Mouse (Mus musculus): Measurements from ENCODE around the gene Hecw2.

Hecw2 gene

GRCm38 (mm10) chr1:53782956-53783355, 412.0 kb downstream of the Hecw2 start:
- no peak for DNase-seq (ENCODE audit: low spot score in 2 of 2)

DNA sequence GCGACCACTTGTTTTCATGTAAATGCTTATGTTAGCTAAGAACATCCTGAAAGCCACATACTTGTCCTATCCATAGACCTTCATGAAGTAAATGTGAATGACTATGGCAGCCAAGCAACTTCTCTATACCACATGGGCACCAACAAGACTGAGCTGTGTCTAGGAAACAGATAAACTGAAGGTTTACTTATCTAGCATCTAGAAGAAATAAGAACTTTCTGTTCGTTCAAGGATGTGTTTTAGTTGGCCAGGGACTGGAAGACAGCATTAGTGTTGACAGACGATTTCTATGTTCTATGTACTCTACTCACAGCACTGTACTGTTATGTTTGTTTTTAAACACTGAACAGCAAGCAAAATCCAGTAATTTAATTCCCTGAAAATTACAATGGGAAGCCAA, 412.9 kb downstream of the Hecw2 start:
- no peak for DNase-seq (ENCODE audit: low spot score in 2 of 2)

- DNase-seq (ENCODE audit: low spot score in 2 of 2), result no peak
Measured at GRCm38 (mm10) chr1:53781311-53781710, 413.7 kb downstream of the Hecw2 start.

GRCm38 (mm10) chr1:53776176-53776905, 418.6 kb downstream of the Hecw2 start:
- no peak for DNase-seq (ENCODE audit: low spot score in 2 of 2)

DNA sequence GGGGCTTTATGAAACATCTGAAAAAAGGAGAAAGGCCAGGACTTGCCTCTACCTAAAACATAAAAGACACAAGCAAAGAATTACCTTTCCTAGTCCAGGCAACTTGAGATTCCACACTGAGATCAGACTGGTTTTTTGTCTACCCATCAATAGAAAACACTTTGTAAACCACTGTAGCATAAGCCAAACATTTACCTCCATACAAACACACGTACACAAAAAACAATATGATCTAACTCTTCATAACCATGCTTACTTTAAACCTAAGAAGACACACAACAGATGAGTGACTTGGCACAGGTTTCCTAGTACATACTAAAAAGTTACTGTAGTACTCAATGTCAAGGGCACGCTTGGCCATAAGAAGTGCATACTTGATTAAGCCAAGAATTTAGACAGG, 419.4 kb downstream of the Hecw2 start:
- no peak for DNase-seq (ENCODE audit: low spot score in 2 of 2)

DNA sequence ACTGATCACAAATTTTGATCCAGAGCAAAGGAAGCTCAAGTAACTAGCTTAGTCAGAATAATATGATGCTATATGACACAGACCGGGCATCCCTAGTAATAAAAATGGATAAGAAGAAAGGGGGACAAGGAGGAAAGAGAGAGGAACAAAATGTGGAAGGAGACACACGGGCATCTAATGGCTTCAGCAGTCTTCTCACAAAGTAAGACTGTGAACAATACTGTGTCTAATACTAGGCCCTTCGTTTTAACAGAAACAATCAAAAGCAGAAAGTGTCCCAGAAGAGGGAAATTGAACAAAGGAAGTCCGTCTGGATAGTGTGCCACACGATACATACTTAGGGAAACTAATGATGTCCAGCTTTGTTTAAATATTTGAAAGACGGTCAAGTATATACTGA, 419.9 kb downstream of the Hecw2 start:
- no peak for DNase-seq (ENCODE audit: low spot score in 2 of 2)

DNA sequence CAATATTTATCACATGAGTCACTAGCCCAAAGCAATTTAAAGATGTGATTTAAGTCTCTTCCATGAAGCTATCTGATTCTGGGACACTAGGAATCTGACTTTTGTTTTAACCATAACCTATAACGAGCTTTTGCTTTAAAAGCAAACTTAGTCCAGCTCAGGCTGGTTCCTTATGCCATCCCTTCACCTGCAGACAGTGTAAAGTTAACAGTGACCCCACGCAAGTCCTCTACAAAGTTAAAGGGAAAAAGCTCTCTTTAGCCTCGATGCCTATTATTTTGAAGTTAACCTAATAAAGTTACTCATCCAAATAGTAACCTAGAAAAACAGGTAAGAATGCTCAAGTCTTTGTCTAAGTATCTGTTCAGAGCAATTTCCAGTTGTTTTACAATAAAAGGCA, 420.4 kb downstream of the Hecw2 start:
- no peak for DNase-seq (ENCODE audit: low spot score in 2 of 2)

GRCm38 (mm10) chr1:53773994-53774393, 421.0 kb downstream of the Hecw2 start:
- DNase-seq (ENCODE audit: low spot score in 2 of 2), result no peak

- no peak for DNase-seq (ENCODE audit: low spot score in 2 of 2)
Measured at GRCm38 (mm10) chr1:53772967-53773366, 422.0 kb downstream of the Hecw2 start.

GRCm38 (mm10) chr1:53771476-53771875, 423.5 kb downstream of the Hecw2 start:
- DNase-seq (ENCODE audit: low spot score in 2 of 2), result no peak

DNA sequence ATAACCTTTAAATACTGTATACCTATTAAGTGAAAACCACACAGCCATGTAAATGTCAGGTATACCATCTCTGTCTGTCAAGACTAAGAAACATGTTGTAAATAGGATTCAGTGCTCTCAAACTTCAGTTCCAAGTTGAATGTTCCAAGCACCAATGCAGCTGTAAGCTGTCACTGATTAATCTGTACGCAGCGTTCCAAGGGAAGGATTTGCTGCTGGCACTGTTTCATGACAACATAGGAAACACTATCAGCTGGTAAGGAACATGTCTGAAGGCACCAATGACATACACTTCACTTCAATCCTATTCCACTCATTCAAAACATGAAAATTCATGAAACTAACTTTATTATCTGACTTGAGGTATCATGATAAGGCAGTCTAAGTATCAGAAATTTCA, 428.9 kb downstream of the Hecw2 start:
- no peak for DNase-seq (ENCODE audit: low spot score in 2 of 2)

DNA sequence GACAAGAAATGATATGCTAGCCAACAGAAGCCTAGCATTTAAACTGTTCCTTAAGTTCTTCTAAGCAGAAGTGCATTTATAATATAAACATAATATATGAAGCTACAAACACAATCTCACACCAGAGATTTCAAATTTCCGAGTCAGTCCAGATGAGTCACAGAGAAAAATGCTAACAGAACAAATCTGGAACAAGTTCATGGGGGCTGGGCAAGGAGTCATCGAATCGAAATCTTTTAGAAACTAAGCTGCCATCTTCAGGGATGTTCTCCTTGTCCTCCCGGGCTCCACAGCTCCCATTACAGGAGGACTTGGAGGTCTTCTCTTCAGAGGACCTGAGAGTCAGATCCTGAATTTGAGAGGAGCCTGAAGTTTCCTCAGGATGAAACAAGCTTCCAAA, 437.7 kb downstream of the Hecw2 start:
- no peak for DNase-seq (ENCODE audit: low spot score in 2 of 2)

Data from cerebellum, postnatal 4 days (tissue).